Mouse (Mus musculus): ENCODE measurements around the gene Wscd2. TPM values are rescaled to one million over a fixed set of nuclear protein-coding genes. Genes with fewer than 3 reads are reported as not detected.

Gene Wscd2
- polyA plus RNA-seq, 1 experiment from 2014 or later = 7.6 TPM

DNA sequence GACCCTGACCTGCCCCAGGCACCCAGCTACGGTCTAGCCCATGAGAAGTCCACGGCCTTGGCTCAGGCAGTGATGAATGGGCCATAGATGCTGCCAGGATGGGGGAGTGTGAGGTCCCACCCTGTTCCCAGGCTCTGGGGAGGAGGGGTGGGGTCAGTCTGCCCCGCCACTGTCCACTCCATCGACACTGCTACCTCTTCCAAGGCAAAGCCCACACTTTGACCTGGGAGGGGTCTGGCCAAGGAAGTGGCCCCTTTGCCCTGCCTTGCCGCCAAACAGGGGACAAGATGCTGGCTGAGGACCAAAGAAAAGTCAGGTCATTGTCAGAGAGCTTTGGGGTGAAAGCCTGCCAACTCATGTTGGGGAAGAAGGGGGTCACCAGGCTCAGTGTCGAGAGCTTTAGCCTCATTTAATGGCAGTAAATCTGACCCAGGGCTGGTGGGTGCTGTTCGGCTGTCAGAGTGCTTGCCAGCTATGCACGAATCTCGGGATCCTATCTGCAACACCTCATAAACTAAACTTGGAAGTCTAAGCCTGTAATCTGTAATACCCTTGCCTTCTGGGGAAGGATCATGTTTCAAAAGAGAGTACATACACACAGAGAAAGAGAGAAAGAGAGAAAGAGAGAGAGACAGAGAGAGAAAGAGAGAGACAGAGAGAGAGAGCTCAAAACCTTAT lies 143.0 kb downstream of the Wscd2 start:
- no peaks in the 10 kb centered on the region for H3K9me3 ChIP-seq (ENCODE audit: control insufficient read depth, low read length)
- no peak for ATAC-seq (replicated peaks; ENCODE audit: low FRiP score)
- H3K27ac ChIP-seq (ENCODE audit: low read depth, low read length) = no peak overlapping the region
- 77% methylated on average over 9 of the region's 9 CpGs for WGBS
- H3K4me1 ChIP-seq (replicated peaks; ENCODE audit: control insufficient read depth, insufficient read depth, low read length) = no peaks in the 10 kb centered on the region
- no peak for DNase-seq (ENCODE audit: low spot score)
- H3K4me3 ChIP-seq (ENCODE audit: low read depth, low read length) = no peak overlapping the region
- H3K36me3 ChIP-seq (ENCODE audit: control insufficient read depth, insufficient read depth, low read length) = no peaks in the 10 kb centered on the region
- H3K9ac ChIP-seq (ENCODE audit: low read length) = no peak overlapping the region
- H3K4me2 ChIP-seq (ENCODE audit: low read depth, low read length, severe bottlenecking) = no peak overlapping the region
- H3K27me3 ChIP-seq (ENCODE audit: control insufficient read depth, insufficient read depth, low read length) = no peaks in the 10 kb centered on the region

DNA sequence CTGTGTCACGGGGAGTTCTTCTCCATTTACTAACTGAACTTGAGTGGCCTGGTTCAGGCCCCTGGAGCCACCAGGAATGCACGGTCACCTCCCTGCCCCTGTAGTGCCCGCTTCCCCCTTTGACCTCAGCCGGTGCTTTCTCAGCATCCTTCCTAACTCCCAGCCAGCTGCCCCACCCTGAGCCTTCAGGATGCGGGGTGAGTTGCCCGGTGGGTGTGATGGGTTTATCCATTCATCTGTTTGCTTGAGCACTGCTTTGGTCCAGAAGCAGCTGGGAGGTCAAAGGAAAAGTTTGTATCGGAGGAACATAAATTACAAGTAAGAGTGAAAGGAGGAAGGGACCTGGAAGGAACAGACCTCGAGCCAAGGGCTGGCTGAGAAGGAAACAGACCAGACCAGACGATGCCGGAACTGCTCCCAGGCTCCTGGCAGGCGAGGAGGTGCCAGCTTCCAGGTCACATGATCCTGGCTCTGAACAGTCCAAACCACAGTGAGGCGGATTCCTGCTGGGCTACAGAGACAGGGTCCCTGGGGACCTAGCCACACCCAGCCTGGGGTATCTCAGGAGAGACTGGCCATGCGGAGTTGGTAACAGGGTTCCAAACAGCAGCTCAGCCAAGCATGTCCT lies 144.0 kb downstream of the Wscd2 start:
- Histone ChIP-seq H3K27me3 (ENCODE audit: control insufficient read depth, insufficient read depth, low read length) (no peaks in the 10 kb centered on the region), H3K4me2 (ENCODE audit: low read depth, low read length, severe bottlenecking) (no peak overlapping the region), H3K4me1 (replicated peaks; ENCODE audit: control insufficient read depth, insufficient read depth, low read length) (no peaks in the 10 kb centered on the region), H3K9me3 (ENCODE audit: control insufficient read depth, low read length) (no peaks in the 10 kb centered on the region), H3K4me3 (ENCODE audit: low read depth, low read length) (no peak overlapping the region), H3K9ac (ENCODE audit: low read length) (no peak overlapping the region), H3K36me3 (ENCODE audit: control insufficient read depth, insufficient read depth, low read length) (no peaks in the 10 kb centered on the region), H3K27ac (ENCODE audit: low read depth, low read length) (no peak overlapping the region)
- 70% methylated on average over 13 of the region's 13 CpGs for WGBS
- ATAC-seq (replicated peaks; ENCODE audit: low FRiP score) (no peak), DNase-seq (ENCODE audit: low spot score) (no peak)

DNA sequence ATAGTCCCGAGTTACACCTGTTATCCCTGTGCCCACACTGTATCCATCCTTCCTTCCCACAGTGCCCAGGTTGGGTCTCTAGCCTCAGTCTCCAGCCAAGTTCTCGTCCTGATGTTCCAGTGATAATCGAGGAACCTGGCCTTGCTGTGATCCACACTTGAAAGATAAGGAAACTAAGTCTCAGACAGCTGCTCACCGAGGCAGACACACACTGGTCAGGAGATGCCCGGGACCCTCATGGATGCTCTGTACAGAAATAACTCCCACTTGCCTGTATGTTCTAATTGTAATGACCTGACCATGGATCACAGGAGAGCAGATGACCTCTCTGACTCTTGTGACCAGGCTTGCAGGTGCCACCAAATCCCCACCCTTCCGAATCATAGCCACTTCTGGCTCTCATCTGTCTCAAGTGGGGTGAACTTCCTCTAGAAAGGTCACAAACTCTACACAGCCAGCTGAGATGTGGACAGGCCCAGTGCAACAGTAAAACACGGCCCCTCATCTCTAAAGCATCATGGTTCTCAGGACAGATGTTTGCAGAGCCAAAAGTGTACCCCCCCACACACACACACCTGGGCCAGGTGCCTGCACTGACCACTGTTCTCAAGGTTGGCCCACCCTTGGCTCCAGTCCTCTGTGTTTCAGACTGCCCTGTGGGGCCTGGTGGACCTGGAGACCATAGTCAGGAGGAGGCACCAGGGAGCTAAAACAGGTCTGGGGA lies 144.9 kb downstream of the Wscd2 start:
- no peaks in the 10 kb centered on the region for H3K9me3 ChIP-seq (ENCODE audit: control insufficient read depth, low read length)
- no peak overlapping the region for H3K9ac ChIP-seq (ENCODE audit: low read length)
- no peaks in the 10 kb centered on the region for H3K4me1 ChIP-seq (replicated peaks; ENCODE audit: control insufficient read depth, insufficient read depth, low read length)
- ATAC-seq (replicated peaks; ENCODE audit: low FRiP score) (no peak), DNase-seq (ENCODE audit: low spot score) (no peak)
- no peak overlapping the region for H3K4me2 ChIP-seq (ENCODE audit: low read depth, low read length, severe bottlenecking)
- no peaks in the 10 kb centered on the region for H3K36me3 ChIP-seq (ENCODE audit: control insufficient read depth, insufficient read depth, low read length)
- 85% methylated on average over 7 of the region's 7 CpGs for WGBS
- no peak overlapping the region for H3K4me3 ChIP-seq (ENCODE audit: low read depth, low read length)
- H3K27me3 ChIP-seq (ENCODE audit: control insufficient read depth, insufficient read depth, low read length) = no peaks in the 10 kb centered on the region
- no peak overlapping the region for H3K27ac ChIP-seq (ENCODE audit: low read depth, low read length)

DNA sequence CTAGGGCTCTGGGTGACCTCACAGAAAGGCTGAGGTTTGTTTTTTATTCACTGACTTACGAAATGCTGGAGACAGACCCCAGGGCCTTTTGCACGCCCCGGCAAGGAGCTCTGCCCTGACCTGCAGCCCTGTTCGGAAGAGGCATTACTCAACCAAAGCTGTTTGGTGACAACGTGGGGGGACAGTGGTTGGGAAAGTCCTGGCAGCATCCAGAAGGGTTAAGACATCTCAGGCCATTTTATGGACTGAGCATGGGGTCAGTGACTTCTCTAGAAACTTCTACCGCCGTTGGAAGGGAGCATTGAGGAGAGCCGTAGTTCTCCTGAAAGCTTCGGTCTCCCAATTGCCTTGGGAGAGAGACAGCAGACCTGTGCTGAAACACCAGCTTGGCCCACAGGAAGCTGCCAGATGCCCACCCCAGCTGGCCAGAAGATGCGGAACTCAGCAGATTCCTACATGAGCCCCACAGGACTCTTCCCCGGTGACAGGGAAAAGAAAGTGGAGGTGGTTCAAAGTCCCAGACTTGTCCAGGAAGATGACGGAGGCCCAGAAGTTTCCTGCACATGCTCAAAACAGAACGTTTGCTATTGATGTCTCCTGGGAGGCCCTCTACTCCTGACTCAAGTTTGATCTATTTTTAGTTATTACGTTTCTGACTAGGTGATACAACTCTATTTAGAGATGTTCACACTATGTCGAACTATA lies 145.9 kb downstream of the Wscd2 start:
- DNase-seq (ENCODE audit: low spot score) (no peak), ATAC-seq (replicated peaks; ENCODE audit: low FRiP score) (no peak)
- Histone ChIP-seq H3K4me1 (replicated peaks; ENCODE audit: control insufficient read depth, insufficient read depth, low read length) (no peaks in the 10 kb centered on the region), H3K4me2 (ENCODE audit: low read depth, low read length, severe bottlenecking) (no peak overlapping the region), H3K27me3 (ENCODE audit: control insufficient read depth, insufficient read depth, low read length) (no peaks in the 10 kb centered on the region), H3K4me3 (ENCODE audit: low read depth, low read length) (no peak overlapping the region), H3K27ac (ENCODE audit: low read depth, low read length) (no peak overlapping the region), H3K36me3 (ENCODE audit: control insufficient read depth, insufficient read depth, low read length) (no peaks in the 10 kb centered on the region), H3K9me3 (ENCODE audit: control insufficient read depth, low read length) (no peaks in the 10 kb centered on the region), H3K9ac (ENCODE audit: low read length) (no peak overlapping the region)
- 85% methylated on average over 15 of the region's 15 CpGs for WGBS

DNA sequence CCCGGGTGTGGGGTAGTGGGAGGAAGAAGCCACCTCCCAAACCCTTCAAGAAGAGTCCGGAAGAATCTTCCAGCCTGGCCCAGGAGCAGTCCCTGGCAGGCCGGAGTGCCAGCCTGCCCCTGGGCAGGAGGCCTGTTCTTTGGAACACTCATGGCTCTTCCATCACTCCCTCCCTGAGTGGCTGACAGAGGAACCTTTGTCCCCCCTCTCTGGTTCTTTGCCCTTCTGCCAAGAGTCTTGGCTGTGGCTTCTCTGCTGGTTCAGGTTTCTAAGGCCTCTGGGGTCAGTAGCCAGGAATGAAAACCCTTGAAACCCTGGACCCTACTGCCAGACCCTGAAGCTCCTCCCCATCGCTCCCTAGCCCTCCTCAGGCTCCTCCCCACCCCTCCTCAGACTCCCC lies 147.5 kb downstream of the Wscd2 start:
- Histone ChIP-seq H3K9ac (ENCODE audit: low read length) (no peak overlapping the region), H3K36me3 (ENCODE audit: control insufficient read depth, insufficient read depth, low read length) (no peaks in the 10 kb centered on the region), H3K27me3 (ENCODE audit: control insufficient read depth, insufficient read depth, low read length) (no peaks in the 10 kb centered on the region), H3K9me3 (ENCODE audit: control insufficient read depth, low read length) (no peaks in the 10 kb centered on the region), H3K27ac (ENCODE audit: low read depth, low read length) (no peak overlapping the region), H3K4me3 (ENCODE audit: low read depth, low read length) (no peak overlapping the region), H3K4me2 (ENCODE audit: low read depth, low read length, severe bottlenecking) (no peak overlapping the region), H3K4me1 (replicated peaks; ENCODE audit: control insufficient read depth, insufficient read depth, low read length) (no peaks in the 10 kb centered on the region)
- DNase-seq (ENCODE audit: low spot score) (no peak), ATAC-seq (replicated peaks; ENCODE audit: low FRiP score) (no peak)
- WGBS = 90% methylated on average over 4 of the region's 4 CpGs

DNA sequence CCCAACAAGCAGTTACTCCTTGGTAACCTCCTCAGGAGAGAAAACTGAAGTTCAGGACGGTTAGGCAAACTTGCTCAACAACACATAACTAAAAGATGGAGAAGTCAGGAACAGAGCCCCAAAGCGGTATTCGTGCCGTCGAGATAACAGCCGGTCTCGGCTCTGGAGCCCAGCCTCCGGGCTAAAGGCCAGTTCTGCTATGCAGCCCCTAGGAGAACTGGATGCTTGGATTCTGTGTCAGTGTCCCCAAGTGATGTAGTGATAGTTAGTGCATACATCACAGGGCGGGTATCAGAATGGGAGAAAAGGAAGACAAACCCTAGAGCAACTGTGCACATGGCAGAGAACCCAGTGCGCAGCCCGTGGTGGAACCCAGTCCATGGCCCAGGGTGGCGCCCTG lies 147.9 kb downstream of the Wscd2 start:
- Histone ChIP-seq H3K4me2 (ENCODE audit: low read depth, low read length, severe bottlenecking) (no peak overlapping the region), H3K27me3 (ENCODE audit: control insufficient read depth, insufficient read depth, low read length) (no peaks in the 10 kb centered on the region), H3K36me3 (ENCODE audit: control insufficient read depth, insufficient read depth, low read length) (no peaks in the 10 kb centered on the region), H3K27ac (ENCODE audit: low read depth, low read length) (no peak overlapping the region), H3K9ac (ENCODE audit: low read length) (no peak overlapping the region), H3K4me1 (replicated peaks; ENCODE audit: control insufficient read depth, insufficient read depth, low read length) (no peaks in the 10 kb centered on the region), H3K4me3 (ENCODE audit: low read depth, low read length) (no peak overlapping the region), H3K9me3 (ENCODE audit: control insufficient read depth, low read length) (no peaks in the 10 kb centered on the region)
- 90% methylated on average over 12 of the region's 12 CpGs for WGBS
- DNase-seq (ENCODE audit: low spot score) (no peak), ATAC-seq (replicated peaks; ENCODE audit: low FRiP score) (no peak)

DNA sequence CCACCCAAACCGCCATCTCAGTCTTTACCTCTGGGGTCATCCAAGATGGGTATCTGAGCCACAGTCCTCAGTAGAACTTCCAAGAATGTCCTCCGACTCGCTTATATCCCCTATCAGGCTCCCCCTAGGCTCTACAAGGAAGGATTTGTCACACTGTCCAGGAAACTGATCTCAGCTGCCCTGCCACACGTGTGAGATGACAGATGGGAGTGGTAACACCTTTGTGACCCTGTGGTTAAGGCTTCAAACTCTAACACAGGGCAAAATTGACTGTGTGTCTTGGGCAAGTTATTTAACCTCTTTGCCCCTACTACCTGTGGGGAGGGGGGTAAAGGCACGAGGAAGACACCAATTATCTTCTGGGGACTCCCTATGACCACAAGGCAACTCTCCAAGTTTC lies 149.0 kb downstream of the Wscd2 start:
- Histone ChIP-seq H3K27me3 (ENCODE audit: control insufficient read depth, insufficient read depth, low read length) (no peaks in the 10 kb centered on the region), H3K4me1 (replicated peaks; ENCODE audit: control insufficient read depth, insufficient read depth, low read length) (no peaks in the 10 kb centered on the region), H3K9ac (ENCODE audit: low read length) (no peak overlapping the region), H3K36me3 (ENCODE audit: control insufficient read depth, insufficient read depth, low read length) (no peaks in the 10 kb centered on the region), H3K27ac (ENCODE audit: low read depth, low read length) (no peak overlapping the region), H3K4me3 (ENCODE audit: low read depth, low read length) (no peak overlapping the region), H3K4me2 (ENCODE audit: low read depth, low read length, severe bottlenecking) (no peak overlapping the region), H3K9me3 (ENCODE audit: control insufficient read depth, low read length) (no peaks in the 10 kb centered on the region)
- DNase-seq (ENCODE audit: low spot score) (no peak), ATAC-seq (replicated peaks; ENCODE audit: low FRiP score) (no peak)
- WGBS = 77% methylated on average over 5 of the region's 5 CpGs

All from forebrain, embryonic 11.5 days (tissue).